Mouse (Mus musculus) hindbrain, embryonic 14.5 days (tissue): ENCODE measurements around the gene Zfp652. TPM values are rescaled to one million over a fixed set of nuclear protein-coding genes. Genes with fewer than 3 reads are reported as not detected.

Experiments
- ATAC-seq: fragments of 200-750 bp; cut with Nextera tagmentation; 2 replicates; pipeline ENCODE4 v1.8.0; 2017; ENCODE audit warnings: moderate number of reproducible peaks, mild to moderate bottlenecking, moderate TSS enrichment, moderate library complexity; ENCODE audit not compliant: low FRiP score
- DNase-seq: peaks from one replicate; pipeline ENCODE4 v3.0.0-alpha.2; 2015; ENCODE audit warnings: low spot score
- H3K27ac ChIP-seq: fragments of 300-500 bp; sonication (generic); 2 replicates; pipeline ENCODE4 v1.5.1; 2014; ENCODE audit warnings: mild to moderate bottlenecking, moderate library complexity
- H3K27me3 ChIP-seq: fragments of 300-500 bp; sonication (generic); 2 replicates; pipeline ENCODE4 v1.6.1; 2014; ENCODE audit warnings: mild to moderate bottlenecking, low read length, mixed read lengths; ENCODE audit not compliant: control insufficient read depth, insufficient read depth
- H3K36me3 ChIP-seq: fragments of 300-500 bp; sonication (generic); replicated peaks from 2 replicates; pipeline ENCODE4 v1.6.1; 2014; ENCODE audit not compliant: control insufficient read depth, insufficient read depth
- H3K4me1 ChIP-seq: fragments of 300-500 bp; sonication (generic); replicated peaks from 2 replicates; pipeline ENCODE4 v1.6.1; 2014; ENCODE audit warnings: antibody characterized with exemption, low read length, mixed read lengths; ENCODE audit not compliant: control insufficient read depth, insufficient read depth
- H3K4me2 ChIP-seq: fragments of 300-500 bp; sonication (generic); replicated peaks from 2 replicates; pipeline ENCODE4 v1.6.1; 2014; ENCODE audit warnings: mild to moderate bottlenecking, moderate library complexity
- H3K4me3 ChIP-seq: fragments of 300-500 bp; sonication (generic); replicated peaks from 2 replicates; pipeline ENCODE4 v1.5.1; 2014; ENCODE audit warnings: mild to moderate bottlenecking, low read length
- H3K9ac ChIP-seq: fragments of 300-500 bp; sonication (generic); 2 replicates; pipeline ENCODE4 v1.6.1; 2014
- H3K9me3 ChIP-seq: fragments of 300-500 bp; sonication (generic); 2 replicates; pipeline ENCODE4 v1.6.1; 2016; ENCODE audit warnings: low read length; ENCODE audit not compliant: control insufficient read depth
- WGBS: fragments of 180-500 bp; shearing (Covaris S2); extraction: QIAGEN DNeasy Blood & Tissue Kit; methylation state at CpG from one replicate; pipeline ENCODE4 v1.1.7; 2014; 5-methylcytosine and 5-hydroxymethylcytosine counted together
- polyA plus RNA-seq: library from polyadenylated mRNA; unstranded; fragments of >200 nt; fragmentation: Nextera tagmentation; extraction: Ambion mirVana; gene quantifications from 2 replicates; pipeline ENCODE4 v1.2.1, GENCODE M21; 2014

The Zfp652 gene
- polyA plus RNA-seq, 1 experiment from 2014 or later, result 12.8 TPM

DNA sequence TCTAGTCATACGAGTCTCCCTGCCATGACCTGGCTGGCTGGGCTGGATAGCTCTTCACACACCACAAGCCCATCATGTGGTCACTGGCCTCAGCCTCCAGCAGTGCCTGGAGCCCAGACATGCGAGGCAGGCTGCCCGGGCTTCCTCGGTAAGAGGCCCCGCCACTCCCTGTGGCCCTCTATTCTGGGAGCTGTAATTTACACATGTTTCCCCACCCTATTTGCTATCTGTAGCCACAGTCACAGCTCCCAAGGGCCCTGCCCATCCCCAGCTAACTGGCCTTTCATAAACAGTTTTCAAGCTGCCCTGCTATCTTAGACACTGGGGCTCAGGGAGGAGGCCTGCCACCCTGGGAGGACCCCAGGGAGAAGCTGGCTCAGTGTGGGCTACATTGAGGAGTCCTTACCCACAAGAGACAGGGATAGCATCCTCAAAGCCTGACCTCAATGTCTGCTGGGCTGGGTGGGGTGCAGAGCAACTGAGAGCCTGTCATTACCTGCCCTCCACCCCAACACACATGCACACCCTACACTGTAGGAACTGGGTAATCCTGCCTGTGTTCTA is 96.1 kb downstream of the Zfp652 start:
- Histone ChIP-seq H3K4me2 (no peak overlapping the region), H3K27ac (no peak overlapping the region), H3K36me3 (no peaks in the 10 kb centered on the region), H3K4me1 (no peaks in the 10 kb centered on the region), H3K9ac (no peak overlapping the region), H3K4me3 (no peak overlapping the region), H3K27me3 (no peaks in the 10 kb centered on the region), H3K9me3 (0 out of 2 replicates have a peak, but pooled peaks cover 7% of the 10 kb centered on the region)
- DNase-seq, result no peak
- 87% methylated on average over 5 of the region's 5 CpGs for whole genome bisulfite sequencing
- ATAC-seq, result no peak

DNA sequence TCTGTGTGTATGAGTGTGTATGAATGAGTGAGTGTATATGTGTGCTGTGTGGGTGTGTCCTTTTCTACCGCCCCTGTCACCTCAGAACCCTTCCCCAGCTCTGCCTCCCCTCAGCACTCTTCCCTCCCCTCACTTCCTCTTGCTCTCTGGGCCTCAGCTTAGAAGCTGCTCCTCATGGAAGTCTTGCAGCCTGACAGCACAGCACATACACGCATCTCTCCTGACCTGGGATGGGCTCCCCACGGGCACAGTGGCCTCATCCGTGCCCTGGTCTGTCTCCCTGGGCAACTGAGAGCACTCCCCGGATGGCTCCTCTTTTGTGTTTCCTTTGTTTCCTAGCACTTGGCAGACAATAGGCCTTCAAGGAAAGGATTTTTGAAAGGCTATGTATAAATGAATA is 97.1 kb downstream of the Zfp652 start:
- DNase-seq (no peak), ATAC-seq (no peak)
- 11% methylated on average over 5 of the region's 5 CpGs for WGBS
- H3K27ac ChIP-seq, result no peak overlapping the region
- H3K4me1 ChIP-seq, result no peaks in the 10 kb centered on the region
- no peak overlapping the region for H3K9ac ChIP-seq
- no peak overlapping the region for H3K4me3 ChIP-seq
- H3K36me3 ChIP-seq, result no peaks in the 10 kb centered on the region
- no peaks in the 10 kb centered on the region for H3K27me3 ChIP-seq
- H3K4me2 ChIP-seq, result no peak overlapping the region
- H3K9me3 ChIP-seq, result 0 out of 2 replicates have a peak, but pooled peaks cover 7% of the 10 kb centered on the region

DNA sequence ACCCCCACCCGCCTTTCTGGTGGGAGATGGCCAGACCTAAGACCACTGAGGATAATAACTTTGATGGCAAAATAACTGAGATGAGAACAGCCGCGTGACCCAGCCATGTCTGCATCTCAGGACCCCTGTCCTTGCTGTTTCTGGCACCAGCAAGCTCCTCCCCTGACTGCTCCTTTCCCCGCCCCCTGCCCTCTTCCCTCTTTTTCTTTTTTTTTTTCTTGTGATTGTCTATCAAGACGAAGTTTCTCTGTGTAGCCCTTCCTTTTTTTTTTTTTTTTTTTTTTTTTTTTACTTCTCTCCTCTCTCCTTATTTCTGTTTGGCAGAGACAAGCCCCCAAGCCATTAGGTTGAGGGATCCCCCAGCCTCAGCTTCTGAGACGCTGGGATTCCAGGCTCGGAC is 98.4 kb downstream of the Zfp652 start:
- H3K36me3 ChIP-seq, result no peaks in the 10 kb centered on the region
- H3K27ac ChIP-seq, result no peak overlapping the region
- no peak for DNase-seq
- H3K9me3 ChIP-seq, result 0 out of 2 replicates have a peak, but pooled peaks cover 7% of the 10 kb centered on the region
- ATAC-seq, result no peak
- H3K4me1 ChIP-seq, result no peaks in the 10 kb centered on the region
- H3K4me2 ChIP-seq, result no peak overlapping the region
- H3K4me3 ChIP-seq, result no peak overlapping the region
- 48% methylated on average over 7 of the region's 7 CpGs for WGBS
- no peaks in the 10 kb centered on the region for H3K27me3 ChIP-seq
- H3K9ac ChIP-seq, result no peak overlapping the region

DNA sequence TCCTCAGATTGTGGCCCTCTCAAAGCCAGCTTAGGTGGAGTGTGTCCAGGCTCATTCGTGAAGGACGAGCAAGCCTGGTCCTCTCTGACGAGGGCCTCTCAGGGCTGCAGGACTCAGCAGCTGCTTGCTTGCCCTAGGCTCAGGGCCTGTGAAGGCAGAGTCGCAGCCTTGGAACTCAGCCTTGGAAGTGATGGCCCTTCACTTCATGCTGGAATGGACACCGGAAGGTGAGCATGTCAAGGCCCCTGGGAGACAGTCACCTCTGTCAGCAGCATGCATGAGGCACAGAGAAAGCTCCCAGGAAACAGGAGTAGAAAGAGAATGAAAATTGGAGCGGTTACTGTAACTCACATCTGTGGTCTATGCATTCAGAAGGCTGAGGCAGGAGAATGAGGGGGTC is 99.3 kb downstream of the Zfp652 start:
- WGBS, result 75% methylated on average over 6 of the region's 6 CpGs
- H3K4me2 ChIP-seq, result no peak overlapping the region

DNA sequence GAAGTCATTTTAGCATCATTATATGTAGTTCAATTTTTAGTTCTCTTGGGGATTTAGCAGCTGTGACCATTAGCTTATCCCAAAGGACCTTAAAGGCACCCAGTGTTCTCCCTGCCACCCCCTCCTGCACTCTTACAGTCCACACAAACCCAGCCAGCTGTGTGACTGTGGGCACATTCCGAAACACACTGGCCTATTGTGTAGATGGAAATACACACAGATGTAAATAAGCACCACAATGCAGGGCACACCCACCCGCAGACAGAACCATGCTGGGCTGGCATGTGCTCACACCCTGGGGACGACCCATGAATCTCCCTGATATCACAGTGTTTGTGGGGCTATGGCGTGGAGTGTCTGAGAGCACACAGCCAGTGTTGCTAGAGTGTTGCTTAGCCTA is 99.8 kb downstream of the Zfp652 start:
- Histone ChIP-seq H3K9me3 (0 out of 2 replicates have a peak, but pooled peaks cover 7% of the 10 kb centered on the region), H3K4me2 (no peak overlapping the region), H3K4me1 (no peaks in the 10 kb centered on the region), H3K27me3 (no peaks in the 10 kb centered on the region), H3K36me3 (no peaks in the 10 kb centered on the region), H3K9ac (no peak overlapping the region), H3K4me3 (no peak overlapping the region), H3K27ac (no peak overlapping the region)
- WGBS, result 59% methylated on average over 4 of the region's 4 CpGs
- ATAC-seq, result no peak
- no peak for DNase-seq

More for the DNA sequence above, 99.3 kb downstream of the Zfp652 start:
- no peaks in the 10 kb centered on the region for H3K27me3 ChIP-seq
- no peak for DNase-seq
- H3K4me3 ChIP-seq, result no peak overlapping the region
- no peaks in the 10 kb centered on the region for H3K4me1 ChIP-seq
- H3K36me3 ChIP-seq, result no peaks in the 10 kb centered on the region
- H3K9me3 ChIP-seq, result 0 out of 2 replicates have a peak, but pooled peaks cover 7% of the 10 kb centered on the region
- H3K9ac ChIP-seq, result no peak overlapping the region
- no peak overlapping the region for H3K27ac ChIP-seq
- no peak for ATAC-seq

DNA sequence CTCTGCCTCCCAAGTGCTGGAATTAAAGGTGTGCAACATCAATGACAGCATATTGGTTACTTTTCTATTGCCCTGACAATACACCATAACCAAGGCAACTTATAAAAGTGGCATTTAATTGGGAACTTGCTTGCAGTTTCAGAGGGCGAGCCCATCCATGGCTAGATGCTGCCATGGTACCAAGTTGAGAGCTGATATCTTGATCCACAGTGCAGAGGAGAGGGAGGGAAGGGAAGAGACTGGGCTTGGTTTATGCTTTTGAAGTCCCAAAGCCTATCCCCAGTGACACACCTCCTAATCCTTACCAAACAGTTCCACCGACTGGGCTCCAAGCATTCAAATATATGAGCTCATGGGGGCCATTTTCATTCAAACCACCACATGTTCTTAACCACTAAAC is 101.6 kb downstream of the Zfp652 start:
- WGBS, result 94% methylated on average over 2 of the region's 2 CpGs

DNA sequence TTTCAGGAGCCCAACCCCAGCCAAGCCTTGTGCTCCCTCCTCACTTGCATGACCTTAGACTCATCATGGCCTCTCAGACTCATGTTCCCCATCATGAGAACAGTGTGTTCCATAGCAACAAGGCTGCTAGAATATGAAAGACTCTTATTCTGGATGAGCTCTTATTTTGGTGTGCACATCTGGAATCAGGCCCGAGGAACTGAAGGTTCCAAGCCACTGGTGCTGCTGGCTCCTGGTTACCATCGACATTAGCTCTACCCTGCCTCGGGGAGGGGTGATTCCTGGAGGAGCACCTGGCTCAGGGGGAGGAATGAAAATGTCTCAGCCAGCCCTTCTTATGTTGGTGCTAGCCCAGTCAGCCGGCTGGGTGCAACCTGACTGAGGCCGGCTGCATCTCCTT is 102.4 kb downstream of the Zfp652 start:
- 76% methylated on average over 5 of the region's 5 CpGs for WGBS
- no peak overlapping the region for H3K4me2 ChIP-seq
- no peaks in the 10 kb centered on the region for H3K36me3 ChIP-seq
- H3K9me3 ChIP-seq, result no peaks in the 10 kb centered on the region
- no peak overlapping the region for H3K4me3 ChIP-seq
- no peaks in the 10 kb centered on the region for H3K27me3 ChIP-seq
- no peak overlapping the region for H3K9ac ChIP-seq
- ATAC-seq (no peak), DNase-seq (no peak)
- H3K4me1 ChIP-seq, result no peaks in the 10 kb centered on the region
- no peak overlapping the region for H3K27ac ChIP-seq

More for the DNA sequence above, 101.6 kb downstream of the Zfp652 start:
- DNase-seq (no peak), ATAC-seq (no peak)
- Histone ChIP-seq H3K27me3 (no peaks in the 10 kb centered on the region), H3K4me3 (no peak overlapping the region), H3K36me3 (no peaks in the 10 kb centered on the region), H3K27ac (no peak overlapping the region), H3K4me2 (no peak overlapping the region), H3K9ac (no peak overlapping the region), H3K9me3 (no peaks in the 10 kb centered on the region), H3K4me1 (no peaks in the 10 kb centered on the region)

DNA sequence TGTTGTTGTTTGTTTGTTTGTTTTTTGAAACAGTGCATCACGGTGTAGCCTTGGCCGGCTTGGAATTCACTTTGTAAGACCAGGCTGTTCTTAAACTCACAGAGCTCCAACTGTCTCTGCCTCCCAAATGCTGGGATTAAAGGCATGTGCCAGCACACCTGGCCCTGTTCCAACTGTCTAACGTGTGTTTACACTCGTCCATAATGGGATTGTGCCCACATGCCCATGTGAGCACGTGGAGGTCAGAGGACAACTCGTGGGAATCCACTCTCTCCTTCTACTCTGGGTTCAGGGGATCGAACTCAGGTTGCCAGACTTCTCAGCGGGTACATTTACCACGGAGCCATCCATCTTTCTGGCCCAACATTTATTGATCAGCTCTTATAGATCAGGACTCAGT is 102.9 kb downstream of the Zfp652 start:
- no peak for ATAC-seq
- Histone ChIP-seq H3K36me3 (no peaks in the 10 kb centered on the region), H3K27me3 (no peaks in the 10 kb centered on the region), H3K27ac (no peak overlapping the region), H3K4me2 (no peak overlapping the region), H3K4me1 (no peaks in the 10 kb centered on the region), H3K9ac (no peak overlapping the region), H3K4me3 (no peak overlapping the region), H3K9me3 (no peaks in the 10 kb centered on the region)
- 80% methylated on average over 9 of the region's 9 CpGs for WGBS
- DNase-seq, result no peak

DNA sequence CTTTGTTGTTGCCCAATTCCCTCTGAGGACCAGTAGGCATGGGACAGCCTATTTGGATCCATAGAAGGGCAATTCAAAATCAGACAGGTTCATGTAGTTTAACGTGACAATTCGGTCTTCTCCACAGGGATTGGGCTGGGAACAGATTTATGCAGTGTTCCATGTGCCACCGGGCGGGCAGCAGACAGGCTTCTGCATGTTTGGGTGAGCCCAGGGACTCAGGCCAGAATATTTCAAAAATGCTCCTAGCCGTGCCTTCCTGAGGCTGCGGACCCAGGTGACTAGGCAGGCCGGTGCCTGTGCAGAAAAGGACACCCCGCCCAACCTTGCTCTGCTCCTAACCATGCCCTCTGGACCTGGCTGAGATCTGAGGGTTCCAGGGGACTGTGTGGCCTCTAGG is 106.7 kb downstream of the Zfp652 start:
- DNase-seq (no peak), ATAC-seq (no peak)
- H3K27me3 ChIP-seq, result peaks cover 12% of the 10 kb centered on the region
- no peak overlapping the region for H3K4me2 ChIP-seq
- no peaks in the 10 kb centered on the region for H3K9me3 ChIP-seq
- H3K27ac ChIP-seq, result no peak overlapping the region
- 92% methylated on average over 8 of the region's 8 CpGs for WGBS
- H3K9ac ChIP-seq, result no peak overlapping the region
- no peaks in the 10 kb centered on the region for H3K4me1 ChIP-seq
- H3K36me3 ChIP-seq, result no peaks in the 10 kb centered on the region
- H3K4me3 ChIP-seq, result no peak overlapping the region

DNA sequence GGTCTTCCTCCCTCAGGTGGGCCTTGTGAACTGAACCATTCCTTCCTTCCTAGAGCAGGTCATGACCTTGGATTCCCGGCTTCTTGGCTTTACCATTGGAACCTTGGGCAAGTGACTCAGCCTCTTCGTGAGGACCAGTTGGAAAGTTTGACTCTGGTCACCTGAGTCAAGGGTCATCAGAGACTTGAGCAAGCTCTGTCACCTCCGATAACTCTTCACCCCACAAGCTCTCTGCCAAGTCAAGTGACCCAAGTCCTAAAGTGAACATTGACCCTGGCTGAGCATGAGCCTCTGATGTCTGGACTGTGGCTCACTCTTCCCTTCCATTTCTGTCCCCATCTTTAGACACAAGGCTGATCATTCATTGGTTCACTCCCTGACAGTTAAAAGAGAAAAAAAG is 109.0 kb downstream of the Zfp652 start:
- Histone ChIP-seq H3K27ac (no peak overlapping the region), H3K9ac (no peak overlapping the region), H3K36me3 (no peaks in the 10 kb centered on the region), H3K4me2 (no peak overlapping the region), H3K4me3 (no peak overlapping the region), H3K9me3 (no peaks in the 10 kb centered on the region), H3K27me3 (peaks cover 26% of the 10 kb centered on the region), H3K4me1 (no peaks in the 10 kb centered on the region; the same call in 1 of the 2 replicates)
- 86% methylated on average over 3 of the region's 3 CpGs for WGBS
- ATAC-seq (no peak), DNase-seq (no peak)
